Mouse (Mus musculus) limb, embryonic 14.5 days (tissue): ENCODE results near the gene Gpr142. TPM values are rescaled to one million over a fixed set of nuclear protein-coding genes. Genes with fewer than 3 reads are reported as not detected.

ENCODE experiments used
- ATAC-seq: fragments of 200-750 bp; cut with Nextera tagmentation; 2 replicates; pipeline ENCODE4 v1.8.0; 2017; ENCODE audit warnings: low read depth, moderate number of reproducible peaks, moderate TSS enrichment; ENCODE audit not compliant: low FRiP score
- DNase-seq: peaks from one replicate; pipeline ENCODE4 v3.0.0-alpha.2; 2015; ENCODE audit warnings: low spot score
- H3K27ac ChIP-seq: fragments of 300-500 bp; sonication (generic); replicated peaks from 2 replicates; pipeline ENCODE4 v1.5.1; 2014; ENCODE audit warnings: low read depth, mild to moderate bottlenecking, low read length, moderate library complexity, mixed read lengths
- H3K27me3 ChIP-seq: fragments of 300-500 bp; sonication (generic); 2 replicates; pipeline ENCODE4 v1.6.1; 2014; ENCODE audit warnings: low read length, mixed read lengths; ENCODE audit not compliant: control insufficient read depth, insufficient read depth
- H3K36me3 ChIP-seq: fragments of 300-500 bp; sonication (generic); 2 replicates; pipeline ENCODE4 v1.6.1; 2014; ENCODE audit warnings: mild to moderate bottlenecking, low read length, moderate library complexity, mixed read lengths; ENCODE audit not compliant: control insufficient read depth, insufficient read depth
- H3K4me1 ChIP-seq: fragments of 300-500 bp; sonication (generic); 2 replicates; pipeline ENCODE4 v1.6.1; 2014; ENCODE audit warnings: antibody characterized with exemption, low read length, mixed read lengths; ENCODE audit not compliant: control insufficient read depth, insufficient read depth
- H3K4me2 ChIP-seq: fragments of 300-500 bp; sonication (generic); replicated peaks from 2 replicates; pipeline ENCODE4 v1.6.1; 2014; ENCODE audit warnings: low read depth, mild to moderate bottlenecking, low read length, moderate library complexity; ENCODE audit not compliant: severe bottlenecking
- H3K4me3 ChIP-seq: fragments of 300-500 bp; sonication (generic); replicated peaks from 2 replicates; pipeline ENCODE4 v1.5.1; 2014; ENCODE audit warnings: low read length
- H3K9ac ChIP-seq: fragments of 300-500 bp; sonication (generic); 2 replicates; pipeline ENCODE4 v1.6.1; 2014; ENCODE audit warnings: mild to moderate bottlenecking, low read depth, low read length, moderate library complexity; ENCODE audit not compliant: severe bottlenecking
- H3K9me3 ChIP-seq: fragments of 300-500 bp; sonication (generic); 2 replicates; pipeline ENCODE4 v1.6.1; 2016; ENCODE audit warnings: low read length; ENCODE audit not compliant: control insufficient read depth
- POLR2A ChIP-seq: fragments of 200-500 bp; IDR thresholded peaks from 2 replicates; pipeline ENCODE4 v1.8.0; 2012; ENCODE audit warnings: inconsistent platforms, mild to moderate bottlenecking, moderate library complexity, borderline replicate concordance; ENCODE audit not compliant: insufficient read depth, insufficient read length; ENCODE audit errors: extremely low read depth
- WGBS: fragments of 180-500 bp; shearing (Covaris S2); extraction: QIAGEN DNeasy Blood & Tissue Kit; methylation state at CpG from one replicate; pipeline ENCODE4 v1.1.7; 2014; 5-methylcytosine and 5-hydroxymethylcytosine counted together
- polyA plus RNA-seq, 2 experiments: library from polyadenylated mRNA; depleted of rRNA in 1 of 2; stranded (reverse) in 1 of 2; unstranded in 1 of 2; fragments of >200 nt; fragmentation: Nextera tagmentation in 1 of 2; extraction: Ambion mirVana in 1 of 2; gene quantifications; 2 replicates each; pipeline versions ENCODE4 v1.2.1 to v1.2.3; 2012 to 2014

The Gpr142 gene
- polyA plus RNA-seq, 2 experiments = not detected

DNA sequence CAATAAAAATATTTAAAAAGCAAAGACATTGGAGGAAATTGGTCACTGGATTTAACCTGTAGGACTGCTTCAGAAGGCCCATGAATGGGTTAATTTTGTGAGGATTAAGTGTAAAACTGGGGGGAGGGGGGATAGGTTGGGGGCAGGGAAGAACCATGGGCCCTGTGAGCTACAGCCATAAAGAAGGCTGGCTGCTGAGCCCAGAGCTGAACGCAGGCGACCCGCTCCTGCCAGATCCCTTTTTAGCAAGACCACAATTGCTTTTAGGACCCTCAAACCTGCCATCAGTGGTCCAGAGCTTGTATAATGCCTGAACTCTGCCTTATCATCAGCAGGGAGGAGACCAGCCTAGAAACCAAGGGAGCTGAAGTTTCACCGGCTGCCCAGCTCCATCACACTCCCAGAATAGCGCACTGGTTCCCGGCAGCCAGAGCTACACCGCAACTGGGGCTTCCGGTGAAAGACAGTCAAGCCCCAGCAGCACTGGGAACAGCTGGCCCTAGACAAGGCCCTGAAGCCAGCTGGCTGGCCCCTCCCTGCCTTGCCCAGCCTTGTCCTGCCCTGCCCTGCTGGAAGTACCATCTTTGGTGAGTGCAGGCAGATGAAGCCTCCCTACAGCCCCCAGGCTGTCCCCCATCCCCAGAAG, 45.2 kb downstream of the Gpr142 start:
- Histone ChIP-seq H3K4me2 (peak overlapping the region; percentile 31; the same call in 1 of the 2 replicates), H3K27ac (peak overlapping the region; percentile 79), H3K9me3 (no peaks in the 10 kb centered on the region), H3K4me1 (peaks cover 14% of the 10 kb centered on the region), H3K27me3 (no peaks in the 10 kb centered on the region), H3K4me3 (no peak overlapping the region), H3K9ac (peak overlapping the region; percentile 26; the same call in 1 of the 2 replicates), H3K36me3 (no peaks in the 10 kb centered on the region)
- WGBS = 6% methylated on average over 8 of the region's 8 CpGs
- TF ChIP-seq POLR2A = no peak
- ATAC-seq = peak; percentile 91
- peak; percentile 69 for DNase-seq

DNA sequence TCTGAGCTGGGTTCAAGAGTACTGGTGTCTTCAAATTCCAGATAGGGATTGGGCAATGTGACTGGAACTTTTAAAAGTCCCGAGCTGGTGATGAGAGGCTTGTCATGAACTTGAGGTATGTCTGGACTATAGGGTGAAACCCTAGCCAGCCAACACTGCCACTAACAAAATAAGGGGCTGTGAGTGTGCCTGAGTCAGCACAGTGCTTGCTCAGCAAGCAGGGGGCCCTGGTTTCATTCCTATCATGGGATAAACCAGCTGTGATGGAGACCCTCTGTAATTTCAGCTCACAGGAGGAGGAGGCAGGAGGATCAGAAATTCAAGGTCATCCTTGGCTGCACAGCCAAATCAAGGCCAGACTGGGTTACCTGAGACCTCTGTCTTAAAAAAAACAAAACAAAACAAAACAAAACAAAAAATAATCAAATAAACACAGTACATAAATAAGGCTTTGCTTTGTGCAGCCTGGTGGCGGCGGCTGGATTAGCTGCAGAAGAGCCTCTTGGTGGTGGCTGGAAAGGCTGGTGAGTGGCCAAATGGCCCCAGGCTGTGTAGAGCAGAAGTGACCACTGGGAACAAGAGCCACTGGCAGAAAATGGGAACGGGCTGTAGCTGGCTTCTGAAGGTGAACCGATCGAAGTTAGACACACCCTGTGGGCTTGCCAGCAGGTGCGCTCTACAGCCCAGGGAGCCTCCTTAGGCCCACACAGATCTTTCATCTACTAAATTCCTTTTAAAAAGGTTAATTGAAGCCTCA, 45.9 kb downstream of the Gpr142 start:
- peak overlapping the region; percentile 31; the same call in 1 of the 2 replicates for H3K4me2 ChIP-seq
- H3K9ac ChIP-seq = peak overlapping the region; percentile 26; the same call in 1 of the 2 replicates
- no peaks in the 10 kb centered on the region for H3K27me3 ChIP-seq
- WGBS = 62% methylated on average over 7 of the region's 7 CpGs
- H3K4me1 ChIP-seq = peaks cover 17% of the 10 kb centered on the region
- H3K27ac ChIP-seq = peak overlapping the region; percentile 79
- peak; percentile 57 for ATAC-seq
- no peak overlapping the region for H3K4me3 ChIP-seq
- no peak for DNase-seq
- TF ChIP-seq POLR2A = no peak
- H3K36me3 ChIP-seq = no peaks in the 10 kb centered on the region
- H3K9me3 ChIP-seq = no peaks in the 10 kb centered on the region

DNA sequence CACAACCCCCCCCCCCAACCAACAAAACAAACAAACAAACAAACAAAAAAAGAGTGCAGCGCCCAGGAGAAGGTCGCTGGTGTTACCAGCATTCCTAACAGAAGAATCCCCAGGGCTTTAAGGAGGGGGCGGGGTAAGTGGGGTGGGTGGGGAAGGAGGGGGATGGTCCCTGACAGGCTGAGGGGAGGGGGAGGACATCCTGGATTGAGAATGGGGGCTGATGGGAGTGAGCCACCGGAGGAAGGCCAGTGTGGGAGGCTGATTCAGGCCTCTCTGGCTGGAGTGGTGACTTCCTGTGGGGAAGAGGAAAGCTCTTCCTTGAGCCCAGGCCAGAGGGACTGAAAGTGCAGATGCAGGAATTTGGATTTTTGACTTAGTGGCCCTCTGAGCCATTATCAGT, 47.6 kb downstream of the Gpr142 start:
- Histone ChIP-seq H3K4me3 (no peak overlapping the region), H3K27me3 (no peaks in the 10 kb centered on the region), H3K9ac (no peak overlapping the region), H3K4me1 (peaks cover 23% of the 10 kb centered on the region), H3K4me2 (no peak overlapping the region), H3K9me3 (no peaks in the 10 kb centered on the region), H3K36me3 (no peaks in the 10 kb centered on the region), H3K27ac (no peak overlapping the region)
- ATAC-seq = no peak
- WGBS = 72% methylated on average over 4 of the region's 4 CpGs
- TF ChIP-seq POLR2A = no peak
- no peak for DNase-seq

DNA sequence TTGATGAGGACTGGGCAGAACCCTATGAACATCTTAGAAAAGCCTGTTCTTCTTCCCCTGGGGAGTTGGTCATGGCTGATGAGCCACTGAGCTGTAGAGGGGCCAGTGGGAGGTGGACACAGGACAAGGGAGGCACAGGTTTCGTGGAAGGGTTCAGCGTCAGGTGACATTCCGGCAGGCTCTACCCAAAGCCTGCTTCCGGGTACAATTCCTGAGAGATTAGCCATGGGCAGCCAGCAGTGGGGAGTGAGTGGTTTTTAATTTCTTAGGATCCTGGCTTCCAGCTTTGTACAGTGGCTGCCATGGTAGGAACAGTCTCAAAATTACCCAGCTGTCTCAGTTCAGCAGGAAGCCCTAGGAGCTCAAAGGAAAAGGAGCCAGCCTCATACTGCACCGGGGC, 48.3 kb downstream of the Gpr142 start:
- no peaks in the 10 kb centered on the region for H3K27me3 ChIP-seq
- H3K9me3 ChIP-seq = no peaks in the 10 kb centered on the region
- H3K27ac ChIP-seq = no peak overlapping the region
- no peak for ATAC-seq
- no peaks in the 10 kb centered on the region for H3K36me3 ChIP-seq
- no peak overlapping the region for H3K4me3 ChIP-seq
- 67% methylated on average over 5 of the region's 5 CpGs for WGBS
- H3K9ac ChIP-seq = no peak overlapping the region
- TF ChIP-seq POLR2A = no peak
- H3K4me1 ChIP-seq = peaks cover 23% of the 10 kb centered on the region
- no peak overlapping the region for H3K4me2 ChIP-seq
- no peak for DNase-seq

GRCm38 (mm10) chr11:114849572-114849971, 50.8 kb downstream of the Gpr142 start:
- no peak for DNase-seq
- Histone ChIP-seq H3K4me3 (no peak overlapping the region), H3K27me3 (no peaks in the 10 kb centered on the region), H3K4me2 (no peak overlapping the region), H3K9me3 (no peaks in the 10 kb centered on the region), H3K9ac (0 out of 2 replicates have a peak overlapping the region, but pooled peaks have one; percentile 87), H3K27ac (no peak overlapping the region), H3K36me3 (no peaks in the 10 kb centered on the region), H3K4me1 (peaks cover 21% of the 10 kb centered on the region)
- ATAC-seq = no peak
- no peak for TF ChIP-seq POLR2A
- 8% methylated on average over 2 of the region's 2 CpGs for WGBS
